Mouse (Mus musculus) spleen, embryonic (tissue): ENCODE results near the gene 4933409G03Rik.
"Not testable (repeated sequence)": the region's sequence is repeated elsewhere in the genome, so short reads cannot be mapped to it uniquely, and the experiment has no call there.

Experiments used
- CTCF ChIA-PET: fragments of 350-600 bp; sonication (Branson Sonifier 250); formaldehyde crosslinking; loops from one replicate; lab custom pipeline; 2022; lab: Charles Lee

4933409G03Rik gene

DNA sequence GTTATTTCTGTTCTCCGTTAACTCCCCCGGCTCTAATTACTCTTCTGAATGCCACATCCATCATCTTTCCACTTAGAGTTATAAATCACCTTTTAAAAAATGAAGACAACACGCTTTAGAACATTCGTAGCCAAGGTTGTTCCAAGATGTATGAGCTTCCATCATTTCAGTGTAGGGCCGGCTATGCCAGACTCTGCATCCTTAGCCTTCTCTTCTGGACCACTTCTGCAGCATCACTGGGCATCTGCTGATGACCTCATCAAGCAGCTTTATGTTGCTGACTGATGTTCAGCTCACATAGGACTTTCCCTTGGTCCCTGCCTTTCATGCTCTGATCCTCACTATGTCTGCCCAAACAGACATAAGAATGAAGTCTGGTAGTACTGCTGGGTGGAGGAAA, at the start of gene 4933409G03Rik:
4933409G03Rik (plus strand) TSS at position 301 of the 400 bp plus-strand sequence.
- CTCF ChIA-PET, result no interaction called here

DNA sequence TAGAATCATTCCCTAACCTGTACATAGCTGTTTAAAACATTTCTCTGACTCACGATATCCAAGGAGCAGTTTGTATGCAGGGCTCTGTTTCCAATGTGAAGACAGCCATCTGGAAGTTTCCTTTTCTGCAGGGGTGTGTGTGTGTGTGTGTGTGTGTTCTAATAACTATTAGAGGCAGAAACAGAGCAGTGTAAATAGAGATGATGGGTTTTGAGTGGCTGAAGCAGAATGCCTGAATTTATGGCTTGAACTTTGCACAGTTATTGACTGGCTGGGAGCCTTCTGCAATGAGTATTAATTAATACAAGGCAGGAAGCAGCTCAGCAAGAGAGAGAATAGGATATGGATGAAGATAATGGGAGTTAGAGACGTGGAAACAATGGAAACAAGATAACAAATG, 38.0 kb upstream of the 4933409G03Rik start:
- CTCF ChIA-PET, result no interaction called here

DNA sequence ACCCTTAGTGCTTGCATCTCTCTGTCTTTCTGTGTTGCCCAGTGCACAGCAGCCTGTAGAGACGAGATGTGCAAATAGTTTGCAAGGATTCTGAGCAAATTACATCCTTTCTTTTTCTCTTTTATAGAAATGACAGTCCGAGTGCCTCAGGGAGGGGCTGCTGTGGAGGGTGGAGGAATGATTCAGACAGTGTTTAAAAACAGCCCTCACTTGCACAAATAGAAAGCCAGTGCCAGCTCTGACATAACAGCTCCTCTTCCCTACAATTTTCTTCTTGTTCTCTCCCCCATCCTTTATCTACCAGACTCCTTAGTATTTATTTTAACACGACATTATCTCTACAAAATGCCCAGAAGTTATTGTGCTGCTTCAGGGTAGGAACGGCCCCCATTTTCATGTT, 21.4 kb upstream of the 4933409G03Rik start:
- CTCF ChIA-PET, result no interaction called here

DNA sequence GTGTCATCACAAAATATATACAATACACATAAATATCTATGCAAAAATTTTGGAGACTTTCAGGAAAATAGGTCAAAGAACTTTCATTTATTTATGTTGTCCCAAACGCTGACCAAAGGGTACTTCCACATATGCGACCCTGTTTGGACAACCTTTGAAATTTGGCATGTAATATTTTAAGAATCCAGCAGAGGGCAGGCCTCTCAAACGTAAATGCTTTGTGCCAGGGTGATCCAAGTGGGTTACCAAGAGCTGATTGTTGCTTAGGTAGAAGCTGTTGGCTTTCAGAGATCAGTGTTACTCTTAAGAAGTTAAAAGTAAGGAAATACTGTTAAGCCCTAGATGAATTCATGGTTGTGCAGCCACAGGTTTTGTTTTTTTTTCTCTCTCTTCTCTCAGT, 18.9 kb upstream of the 4933409G03Rik start:
- CTCF ChIA-PET, result no interaction called here

DNA sequence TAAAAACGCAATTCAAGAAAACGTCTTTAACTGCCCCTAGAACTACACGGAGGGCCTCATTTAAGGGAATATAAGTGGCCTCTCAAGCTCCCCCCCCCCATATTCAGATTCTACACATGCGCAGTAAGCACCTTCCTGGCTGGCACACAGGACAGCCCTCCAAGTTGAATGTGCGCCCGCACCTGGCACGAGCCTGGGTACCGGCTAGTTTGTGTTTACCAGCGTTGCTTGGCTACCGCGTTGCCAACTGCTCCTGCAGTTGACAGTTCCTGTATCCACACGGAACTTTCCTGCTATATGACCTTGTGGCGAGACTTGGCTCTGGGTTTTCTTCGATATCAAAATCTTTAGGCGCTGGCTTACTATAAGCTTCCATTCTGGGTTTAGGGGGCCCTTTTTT, 13.9 kb upstream of the 4933409G03Rik start:
- CTCF ChIA-PET, result no interaction called here

DNA sequence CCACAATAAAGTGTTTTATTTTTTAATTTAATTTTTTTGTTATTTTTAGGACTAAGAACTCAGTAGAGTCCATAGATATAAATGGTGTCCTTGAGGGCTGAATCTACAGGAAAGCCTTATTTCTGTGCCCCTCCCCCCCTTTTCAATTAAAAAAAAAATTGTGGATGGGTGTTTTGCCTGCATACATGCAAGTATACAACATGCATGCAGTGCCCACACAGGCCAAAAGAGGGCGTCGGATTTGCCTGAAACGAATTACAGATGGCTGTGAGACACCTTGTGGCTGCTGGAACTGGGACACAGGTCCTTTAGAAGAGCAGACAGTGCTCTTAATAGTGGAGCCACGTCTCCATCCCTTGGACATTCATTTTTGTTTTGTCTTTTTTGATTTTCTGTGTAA, 9.9 kb upstream of the 4933409G03Rik start:
- CTCF ChIA-PET, result no interaction called here

DNA sequence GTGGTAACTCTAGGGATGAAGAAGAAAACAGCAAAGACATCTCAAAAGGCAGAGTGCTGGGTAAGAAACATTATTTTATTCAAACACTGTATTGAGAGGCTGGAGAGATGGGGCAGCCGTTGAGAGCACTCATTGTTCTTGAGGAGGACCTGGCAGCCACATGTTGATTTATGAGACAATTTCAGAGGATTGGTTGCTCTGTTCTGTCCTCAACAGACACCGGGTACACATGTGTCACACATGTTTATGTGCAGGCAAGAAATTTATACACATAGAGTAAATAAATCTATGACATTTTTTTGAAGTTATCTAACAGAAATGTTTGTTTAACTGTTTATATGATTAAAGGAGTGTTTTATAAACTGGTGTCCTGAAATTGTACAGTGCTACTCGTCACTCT, 10.6 kb downstream of the 4933409G03Rik start:
- CTCF ChIA-PET, result no interaction called here

DNA sequence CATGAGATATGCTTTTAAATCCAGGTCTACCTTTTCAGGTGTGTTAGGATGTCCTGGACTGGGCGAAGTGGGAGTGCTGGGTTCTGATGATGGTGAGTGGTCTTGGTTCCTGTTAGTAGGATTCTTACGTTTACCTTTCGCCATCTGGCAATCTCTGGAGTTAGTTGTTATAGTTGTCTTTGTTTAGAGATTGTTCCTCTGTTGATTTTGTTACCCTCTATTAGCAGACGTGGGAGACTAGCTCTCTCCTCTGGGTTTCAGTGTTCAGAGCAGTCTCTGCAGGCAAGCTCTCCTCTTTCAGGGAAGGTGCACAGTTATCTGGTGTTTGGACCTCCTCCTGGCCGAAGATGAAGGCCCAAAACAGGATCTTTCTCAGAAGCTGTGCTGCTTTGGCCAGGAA, 74.0 kb downstream of the 4933409G03Rik start, which contains the start of gene 4932414N04Rik:
4932414N04Rik (plus strand) TSS at position 301 of the 400 bp plus-strand sequence.
- CTCF ChIA-PET, result not testable (repeated sequence)
